Mouse (Mus musculus) embryonic facial prominence, embryonic 12.5 days (tissue): Measurements from ENCODE around the gene Kpna3. TPM values are rescaled to one million over a fixed set of nuclear protein-coding genes. Genes with fewer than 3 reads are reported as not detected.

ENCODE experiments used
- polyA plus RNA-seq: library from polyadenylated mRNA; unstranded; fragments of >200 nt; fragmentation: Nextera tagmentation; extraction: Ambion mirVana; gene quantifications from 2 replicates; pipeline ENCODE4 v1.2.1, GENCODE M21; 2016

The Kpna3 gene
- polyA plus RNA-seq, 1 experiment from 2014 or later: 71.7 TPM

Other genes with a start within 250 kb of the Kpna3 start
- gene Sgcg, start 181.4 kb downstream of the Kpna3 start, polyA plus RNA-seq: 2.0 and 2.3 TPM in 2 replicates
- 0.38 and 0.41 TPM in 2 replicates for gene Arl11, start 130.1 kb downstream of the Kpna3 start, polyA plus RNA-seq
- 13.9 and 14.3 TPM in 2 replicates for gene Ebpl, start 79.4 kb downstream of the Kpna3 start, polyA plus RNA-seq
- gene Spryd7, start 117.0 kb upstream of the Kpna3 start, polyA plus RNA-seq: 17.3 and 18.0 TPM in 2 replicates
- gene Trim13, start 158.4 kb upstream of the Kpna3 start, polyA plus RNA-seq: 26.9 TPM in 2 replicates
- gene Kcnrg, start 167.6 kb upstream of the Kpna3 start, polyA plus RNA-seq: 0.74 and 1.0 TPM in 2 replicates